Mouse (Mus musculus) mesoderm, embryonic 11.5 days (tissue): ENCODE measurements around the gene Npc1l1.

Experiments
- DNase-seq: peaks from one replicate; pipeline ENCODE4 v3.0.0-alpha.2; 2012; ENCODE audit warnings: low read depth, low spot score

The Npc1l1 gene

GRCm38 (mm10) chr11:6208158-6208557, 21.8 kb downstream of the Npc1l1 start:
- DNase-seq, result no peak

GRCm38 (mm10) chr11:6207090-6207489, 22.9 kb downstream of the Npc1l1 start:
- no peak for DNase-seq

- no peak for DNase-seq
These were observed 29.4 kb downstream of the Npc1l1 start for GRCm38 (mm10) chr11:6200570-6200969.

GRCm38 (mm10) chr11:6200087-6200569, 29.8 kb downstream of the Npc1l1 start, which contains the start of gene Nudcd3:
Gene Nudcd3, minus strand, starts transcription at chr11:6200415.
- peak; percentile 90 for DNase-seq

GRCm38 (mm10) chr11:6199410-6200086, 30.4 kb downstream of the Npc1l1 start, which contains the start of gene A730071L15Rik:
Gene A730071L15Rik, plus strand, starts transcription at chr11:6200029.
- peak; percentile 13 for DNase-seq

- no peak for DNase-seq
These were observed 31.5 kb downstream of the Npc1l1 start for GRCm38 (mm10) chr11:6198449-6198848.

GRCm38 (mm10) chr11:6196780-6197179, 33.2 kb downstream of the Npc1l1 start:
- no peak for DNase-seq

GRCm38 (mm10) chr11:6187878-6188277, 42.1 kb downstream of the Npc1l1 start:
- peak; percentile 90 for DNase-seq

- no peak for DNase-seq
These were observed 42.5 kb downstream of the Npc1l1 start for GRCm38 (mm10) chr11:6187399-6187798.

GRCm38 (mm10) chr11:6184202-6184935, 45.6 kb downstream of the Npc1l1 start:
- no peak for DNase-seq

- no peak for DNase-seq
These were observed 46.7 kb downstream of the Npc1l1 start for GRCm38 (mm10) chr11:6183246-6183645.

- DNase-seq, result no peak
These were observed 49.0 kb downstream of the Npc1l1 start for GRCm38 (mm10) chr11:6180811-6181399.

GRCm38 (mm10) chr11:6179194-6179593, 50.7 kb downstream of the Npc1l1 start:
- DNase-seq, result no peak

GRCm38 (mm10) chr11:6178673-6179166, 51.2 kb downstream of the Npc1l1 start:
- no peak for DNase-seq

- DNase-seq, result peak; percentile 17
These were observed 52.0 kb downstream of the Npc1l1 start for GRCm38 (mm10) chr11:6177781-6178420.

- DNase-seq, result no peak
These were observed 54.4 kb downstream of the Npc1l1 start for GRCm38 (mm10) chr11:6175506-6175905.

GRCm38 (mm10) chr11:6174719-6175118, 55.2 kb downstream of the Npc1l1 start:
- no peak for DNase-seq

- DNase-seq, result no peak
These were observed 60.8 kb downstream of the Npc1l1 start for GRCm38 (mm10) chr11:6169041-6169663.

- no peak for DNase-seq
These were observed 63.6 kb downstream of the Npc1l1 start for GRCm38 (mm10) chr11:6166351-6166750.

GRCm38 (mm10) chr11:6165391-6166081, 64.4 kb downstream of the Npc1l1 start:
- no peak for DNase-seq

GRCm38 (mm10) chr11:6164781-6165180, 65.2 kb downstream of the Npc1l1 start:
- DNase-seq, result no peak
